Mouse (Mus musculus) C2C12 (cell line): ENCODE results near the gene Grm4.

Source experiments
- CEBPB ChIP-seq: IDR thresholded peaks from one replicate; pipeline ENCODE4 v1.6.1; 2011; ENCODE audit warnings: low read depth, mild to moderate bottlenecking, control low read depth, moderate library complexity
- CTCF ChIP-seq: IDR thresholded peaks from one replicate; pipeline ENCODE4 v1.5.1; 2011; ENCODE audit not compliant: control insufficient read depth, insufficient read depth, insufficient read length
- MAX ChIP-seq: IDR thresholded peaks from one replicate; pipeline ENCODE4 v1.6.1; 2011; ENCODE audit warnings: mild to moderate bottlenecking, control low read depth

DNA sequence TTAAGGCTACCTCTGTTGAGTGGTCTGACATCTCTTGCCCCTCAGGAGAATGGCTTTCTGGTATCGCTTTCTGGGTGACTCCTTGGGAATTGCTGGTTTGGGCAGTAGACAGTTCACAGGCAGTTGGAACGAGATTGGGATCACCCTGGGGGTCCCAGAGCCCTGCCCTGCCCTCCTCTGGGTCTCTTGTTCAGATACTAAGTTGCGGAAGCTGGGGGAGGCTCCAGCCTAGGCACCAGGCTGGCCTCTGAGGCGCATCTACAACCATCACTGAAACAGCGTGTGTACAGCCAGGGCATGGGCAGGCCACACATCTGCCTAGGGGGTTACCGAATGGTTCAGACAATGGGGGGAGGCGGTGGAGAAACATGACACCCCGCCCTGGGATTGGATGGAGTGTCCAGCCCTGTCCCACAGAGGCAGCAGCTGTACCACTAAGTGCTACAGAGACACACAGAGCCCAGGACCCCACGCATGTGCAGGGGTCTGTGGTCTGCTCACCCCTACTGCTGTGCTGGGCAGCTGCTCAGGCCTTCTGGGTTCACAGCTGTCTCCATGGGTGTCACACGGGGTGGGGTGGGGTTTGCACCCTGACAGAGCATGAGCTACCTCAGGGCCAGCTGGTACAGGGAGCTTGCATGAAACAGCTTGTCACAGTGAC lies 15.9 kb downstream of the Grm4 start:
- TF ChIP-seq CTCF, result no peak
- TF ChIP-seq MAX, result no peak
- TF ChIP-seq CEBPB, result no peak
